Comparison of ENCODE assay signal across 32 mouse cellular contexts in the genomic region with DNA sequence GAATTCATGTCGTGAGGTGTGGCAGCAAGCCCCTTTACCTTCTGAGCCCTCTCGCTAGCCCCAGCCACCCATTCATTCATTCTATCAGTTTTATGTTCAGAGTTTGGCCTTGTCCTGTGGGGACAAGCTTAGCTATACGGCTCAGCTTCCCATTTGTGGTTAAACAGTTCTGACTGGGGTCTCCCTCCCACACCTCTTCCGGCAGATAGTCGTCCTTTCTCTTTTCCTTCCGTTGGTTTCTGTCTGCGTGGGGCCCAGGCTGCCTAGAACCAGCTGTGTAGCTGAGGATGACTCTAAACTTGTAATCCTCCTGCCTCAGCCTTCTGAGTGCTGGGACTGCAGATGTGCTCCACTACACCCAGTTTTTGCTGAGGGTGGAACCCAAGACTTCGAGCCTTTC. TPM values are rescaled to one million over a fixed set of nuclear protein-coding genes. Genes with fewer than 3 reads are reported as not detected.
DNase-seq lines count a peak whose midpoint lies in the region; ATAC-seq and TF ChIP-seq lines count a peak whose summit lies in the region.
"Had no signal": no experiment of that assay in that cellular context is flagged by ENCODE, and none has a peak within 500 bp of the region (broad histone marks: within the 10 kb centered on the region; RNA-seq: fewer than 3 reads in every experiment).

No protein-coding gene starts in this region.

- peaks cover 12% of the 10 kb centered on the region for H3K36me3 ChIP-seq in thymus, adult 2 months (ENCODE audit: control insufficient read depth, insufficient read depth, low read length)
- H3K36me3 ChIP-seq in MEL (ENCODE audit: control insufficient read depth in 1 of 2, insufficient read depth in 2 of 2, low read length in 2 of 2): peaks cover 0 to 22% of the 10 kb centered on the region in 2 experiments
- no peaks in the 10 kb centered on the region for H3K36me3 ChIP-seq in hindbrain, embryonic 14.5 days (replicated peaks; ENCODE audit: control insufficient read depth, insufficient read depth)
- H3K36me3 ChIP-seq: forebrain, embryonic 15.5 days; limb, embryonic 12.5 days; lung, embryonic 15.5 days; midbrain, embryonic 12.5 days had no signal

- H3K4me1 ChIP-seq in thymus, adult 2 months (replicated peaks; ENCODE audit: control insufficient read depth, insufficient read depth, low read length): peaks cover 28% of the 10 kb centered on the region
- H3K4me1 ChIP-seq in MEL (ENCODE audit: control insufficient read depth in 1 of 2, insufficient read depth in 2 of 2, low read length in 2 of 2): peaks cover 0 to 32% of the 10 kb centered on the region in 2 experiments; a peak in 2 of 4 replicates
- H3K4me1 ChIP-seq in hindbrain, embryonic 14.5 days (replicated peaks; ENCODE audit: control insufficient read depth, insufficient read depth, low read length): 0 out of 2 replicates have a peak, but pooled peaks cover 1% of the 10 kb centered on the region

- H3K9ac ChIP-seq in MEL (ENCODE audit: control insufficient read depth, low read depth, low read length, poor library complexity, severe bottlenecking): no peak overlapping the region
- H3K9ac ChIP-seq in hindbrain, embryonic 14.5 days: no peak overlapping the region
- H3K9ac ChIP-seq: embryonic facial prominence, embryonic 15.5 days; forebrain, embryonic 15.5 days; kidney, embryonic 15.5 days; limb, embryonic 12.5 days; liver, embryonic 14.5 days; lung, embryonic 15.5 days; midbrain, embryonic 12.5 days had no signal

- no peak overlapping the region; the same call in 1 of the 2 replicates for H3K27ac ChIP-seq in thymus, adult 2 months (ENCODE audit: control insufficient read depth, insufficient read depth, low read length)
- peak overlapping the region; percentile 77 for H3K27ac ChIP-seq in MEL (ENCODE audit: control insufficient read depth, low read depth, low read length)
- no peak overlapping the region for H3K27ac ChIP-seq in hindbrain, embryonic 14.5 days
- H3K27ac ChIP-seq: embryonic facial prominence, embryonic 15.5 days; forebrain, embryonic 15.5 days; heart, adult 2 months; kidney, embryonic 15.5 days; limb, embryonic 12.5 days; liver, embryonic 14.5 days; lung, embryonic 15.5 days; midbrain, embryonic 12.5 days had no signal

- no peaks in the 10 kb centered on the region for H3K9me3 ChIP-seq in MEL (replicated peaks; ENCODE audit: insufficient read depth, low read length)
- H3K9me3 ChIP-seq in hindbrain, embryonic 14.5 days (ENCODE audit: control insufficient read depth, low read length): no peaks in the 10 kb centered on the region
- H3K9me3 ChIP-seq: embryonic facial prominence, embryonic 15.5 days; forebrain, embryonic 15.5 days; kidney, embryonic 15.5 days; lung, embryonic 15.5 days had no signal

- no peaks in the 10 kb centered on the region for H3K27me3 ChIP-seq in thymus, adult 2 months (ENCODE audit: control insufficient read depth, insufficient read depth, low read length)
- H3K27me3 ChIP-seq in MEL (ENCODE audit: control insufficient read depth in 1 of 2, insufficient read depth in 2 of 2, low read length in 2 of 2): no peaks in the 10 kb centered on the region
- peaks cover 10% of the 10 kb centered on the region for H3K27me3 ChIP-seq in hindbrain, embryonic 14.5 days (ENCODE audit: control insufficient read depth, insufficient read depth, low read length)

- no peak for ATAC-seq in hindbrain, embryonic 14.5 days (ENCODE audit: low FRiP score)
- ATAC-seq: forebrain, embryonic 15.5 days; hindbrain, embryonic 16.5 days; intestine, postnatal 0 days had no signal

- H3K4me2 ChIP-seq in hindbrain, embryonic 14.5 days (replicated peaks): no peak overlapping the region
- H3K4me2 ChIP-seq: embryonic facial prominence, embryonic 15.5 days; forebrain, embryonic 15.5 days; kidney, embryonic 15.5 days; limb, embryonic 12.5 days; lung, embryonic 15.5 days; midbrain, embryonic 12.5 days had no signal

- WGBS in thymus, adult 2 months: 22% methylated on average over 8 of the region's 8 CpGs
- 83% methylated on average over 8 of the region's 8 CpGs for WGBS in hindbrain, embryonic 14.5 days

- H3K4me3 ChIP-seq in thymus, adult 2 months (ENCODE audit: control insufficient read depth, insufficient read depth, low read length): no peak overlapping the region
- no peak overlapping the region for H3K4me3 ChIP-seq in MEL (ENCODE audit: control insufficient read depth in 1 of 2, insufficient read depth in 1 of 2, low read depth in 2 of 2, low read length in 2 of 2)
- H3K4me3 ChIP-seq in hindbrain, embryonic 14.5 days (replicated peaks; ENCODE audit: low read length): no peak overlapping the region
- H3K4me3 ChIP-seq: embryonic facial prominence, embryonic 15.5 days; forebrain, embryonic 15.5 days; heart, adult 2 months; kidney, embryonic 15.5 days; limb, embryonic 12.5 days; lung, embryonic 15.5 days; midbrain, embryonic 12.5 days had no signal

- no peak for TF ChIP-seq RAD21 in MEL (IDR thresholded peaks at IDR 0.05; ENCODE audit: low read depth, low read length)

- TF ChIP-seq POLR2A in thymus, adult 2 months (IDR thresholded peaks at IDR 0.05; ENCODE audit: control insufficient read depth, extremely low read depth, insufficient read depth, low read length, poor library complexity): no peak
- TF ChIP-seq POLR2A in MEL (IDR thresholded peaks at IDR 0.05; ENCODE audit: control insufficient read depth in 1 of 2, insufficient read depth in 1 of 2, low read depth in 1 of 2, low read length in 2 of 2, poor library complexity in 1 of 2): no peak

- no peak for TF ChIP-seq CTCF in thymus, adult 2 months (IDR thresholded peaks at IDR 0.05; ENCODE audit: borderline replicate concordance, control insufficient read depth, extremely low read depth, insufficient read depth, low read length, poor library complexity)
- TF ChIP-seq CTCF in MEL (IDR thresholded peaks at IDR 0.05 in 2 of 3, conservative IDR thresholded peaks at IDR 0.05 in 1 of 3; ENCODE audit: control insufficient read depth in 1 of 3, insufficient read depth in 1 of 3, low read depth in 2 of 3, low read length in 3 of 3, poor library complexity in 1 of 3, severe bottlenecking in 1 of 3): no peak

- peak; percentile 39 for DNase-seq in thymus, postnatal 14 days
- DNase-seq in thymus, adult 2 months: no peak
- DNase-seq in MEL (ENCODE audit: low read depth, low spot score): peak; percentile 75
- DNase-seq in induced T-regulatory cell, adult 2 months (ENCODE audit: low read depth): peak; percentile 65
- no peak for DNase-seq in cerebellum, postnatal 4 days (ENCODE audit: low spot score in 2 of 2)
- no peak for DNase-seq in hindbrain, embryonic 14.5 days (ENCODE audit: low spot score)
- DNase-seq in left cerebral cortex, adult 8-10 months (ENCODE audit: low spot score in 2 of 2): no peak
- DNase-seq: adrenal gland, adult 2 months; cerebellum, adult 18-20 months; cerebellum, postnatal 25 days; gastrocnemius, postnatal 10 days; heart, adult 2 months; heart, postnatal 36 days; kidney, postnatal 36 days; layer of hippocampus, postnatal 36 days; lung, postnatal 4 days; thymus, postnatal 4 days had no signal

- TF ChIP-seq EP300 in MEL (IDR thresholded peaks at IDR 0.05; ENCODE audit: low read depth in 1 of 2, low read length in 2 of 2): peak; percentile 53 to 86

- H3K79me2 ChIP-seq in MEL (ENCODE audit: control insufficient read depth, insufficient read depth, low read length, poor library complexity): no peaks in the 10 kb centered on the region

TF ChIP-seq in MEL, 35 proteins besides CTCF, POLR2A, EP300 and RAD21 (continues in another document):
- TF ChIP-seq SMC3 (IDR thresholded peaks at IDR 0.05; ENCODE audit: low read depth, low read length) (no peak), MYC (IDR thresholded peaks at IDR 0.05; ENCODE audit: low read depth, low read length) (peak; percentile 44; the same call in 1 of the 2 replicates), JUND (IDR thresholded peaks at IDR 0.05; ENCODE audit: low read depth, low read length) (no peak), ELF1 (IDR thresholded peaks at IDR 0.05; ENCODE audit: low read depth, low read length) (no peak)

RNA-seq across cellular contexts. Expression of gene Phldb3, which starts 7.2 kb away (rescaled TPM):
- 10.7 and 11.5 TPM in 2 replicates for polyA plus RNA-seq in thymus, adult 2 months (2012; rRNA removed)
- total RNA-seq in MEL (2012; rRNA removed): 6.0 and 6.4 TPM in 2 replicates
- polyA plus RNA-seq in MEL (2012; ENCODE audit: insufficient read depth in 1 of 2, insufficient read length in 2 of 2, low read depth in 1 of 2, low replicate concordance in 2 of 2, missing spikeins in 1 of 2): 10 to 100 TPM in 1 of 2 experiments, not detected in 1; 10.8 TPM
- polyA plus RNA-seq in hindbrain, embryonic 14.5 days (2014; fragmentation: Nextera tagmentation; extraction: Ambion mirVana): not detected in 2 replicates
- under 1 TPM in 3 of 4 experiments, not detected in 1; 0.13 to 0.39 (median 0.27) TPM for total RNA-seq in left cerebral cortex, adult 8-10 months (2022)
- polyA plus RNA-seq: forebrain, embryonic 15.5 days; heart, embryonic 14.5 days; hindbrain, embryonic 16.5 days; midbrain, embryonic 12.5 days had no signal

RNA-seq across cellular contexts. Expression of gene Lypd3, which starts 18.6 kb away (rescaled TPM):
- 4.2 and 4.7 TPM in 2 replicates for polyA plus RNA-seq in thymus, adult 2 months (2012; rRNA removed)
- not detected in 2 replicates for total RNA-seq in MEL (2012; rRNA removed)
- not detected for polyA plus RNA-seq in MEL (2012; ENCODE audit: insufficient read depth in 1 of 2, insufficient read length in 2 of 2, low read depth in 1 of 2, low replicate concordance in 2 of 2, missing spikeins in 1 of 2)
- polyA plus RNA-seq in hindbrain, embryonic 14.5 days (2014; fragmentation: Nextera tagmentation; extraction: Ambion mirVana): 0.27 and 0.29 TPM in 2 replicates
- total RNA-seq in left cerebral cortex, adult 8-10 months (2022): 1 to 10 TPM in 1 of 4 experiments, under 1 TPM in 3; 0.44 to 1.3 (median 0.63) TPM
- total RNA-seq: gastrocnemius, postnatal 10 days; heart, adult 2 months; heart, postnatal 36 days; monocyte, adult 5-6 weeks had no signal
- polyA plus RNA-seq: heart, adult 2 months; heart, embryonic 14.5 days had no signal

RNA-seq across cellular contexts. Expression of gene Zfp575, which starts 30.3 kb away (rescaled TPM):
- 0.24 and 0.98 TPM in 2 replicates for polyA plus RNA-seq in thymus, adult 2 months (2012; rRNA removed)
- total RNA-seq in MEL (2012; rRNA removed): 0.26 and 0.58 TPM in 2 replicates
- under 1 TPM in 1 of 2 experiments, not detected in 1; 0.50 TPM for polyA plus RNA-seq in MEL (2012; ENCODE audit: insufficient read depth in 1 of 2, insufficient read length in 2 of 2, low read depth in 1 of 2, low replicate concordance in 2 of 2, missing spikeins in 1 of 2)
- polyA plus RNA-seq in hindbrain, embryonic 14.5 days (2014; fragmentation: Nextera tagmentation; extraction: Ambion mirVana): 10.3 and 11.4 TPM in 2 replicates
- total RNA-seq in left cerebral cortex, adult 8-10 months (2022): 1 to 10 TPM; 5.3 to 6.9 (median 5.7) TPM
- total RNA-seq: monocyte, adult 5-6 weeks had no signal

RNA-seq across cellular contexts. Expression of gene Ethe1, which starts 30.4 kb away (rescaled TPM):
- 43.3 and 45.9 TPM in 2 replicates for polyA plus RNA-seq in thymus, adult 2 months (2012; rRNA removed)
- 17.8 and 21.0 TPM in 2 replicates for total RNA-seq in MEL (2012; rRNA removed)
- 10 to 100 TPM in 1 of 2 experiments, not detected in 1; 33.3 TPM for polyA plus RNA-seq in MEL (2012; ENCODE audit: insufficient read depth in 1 of 2, insufficient read length in 2 of 2, low read depth in 1 of 2, low replicate concordance in 2 of 2, missing spikeins in 1 of 2)
- 25.8 and 26.4 TPM in 2 replicates for polyA plus RNA-seq in hindbrain, embryonic 14.5 days (2014; fragmentation: Nextera tagmentation; extraction: Ambion mirVana)
- 10 to 100 TPM; 13.3 to 16.0 (median 15.1) TPM for total RNA-seq in left cerebral cortex, adult 8-10 months (2022)

RNA-seq across cellular contexts. Expression of gene Tex101, which starts 58.7 kb away (rescaled TPM):
- polyA plus RNA-seq in thymus, adult 2 months (2012; rRNA removed): 0.38 TPM in 1 of 2 replicates, not detected in the other
- 0.15 TPM in 1 of 2 replicates, not detected in the other for total RNA-seq in MEL (2012; rRNA removed)
- polyA plus RNA-seq in MEL (2012; ENCODE audit: insufficient read depth in 1 of 2, insufficient read length in 2 of 2, low read depth in 1 of 2, low replicate concordance in 2 of 2, missing spikeins in 1 of 2): under 1 TPM in 1 of 2 experiments, not detected in 1; 0.08 TPM
- polyA plus RNA-seq in hindbrain, embryonic 14.5 days (2014; fragmentation: Nextera tagmentation; extraction: Ambion mirVana): not detected in 2 replicates
- not detected for total RNA-seq in left cerebral cortex, adult 8-10 months (2022)
- total RNA-seq: adrenal gland, adult 2 months; adrenal gland, postnatal 4 days; gastrocnemius, postnatal 10 days; heart, adult 2 months; heart, postnatal 36 days; layer of hippocampus, adult 8-10 months; layer of hippocampus, postnatal 36 days; left cerebral cortex, postnatal 14 days; monocyte, adult 5-6 weeks had no signal
- polyA plus RNA-seq: adrenal gland, adult 2 months; embryonic facial prominence, embryonic 15.5 days; forebrain, embryonic 15.5 days; heart, embryonic 14.5 days; hindbrain, embryonic 16.5 days; intestine, postnatal 0 days; kidney, embryonic 15.5 days; limb, embryonic 12.5 days; liver, embryonic 14.5 days; lung, embryonic 15.5 days; midbrain, embryonic 12.5 days; small intestine, adult 2 months had no signal

Comparison
In these comparisons a context has a peak if more than half of its experiments do, and no peak if none do; other contexts are left out.
1. DNase-seq: peak in thymus, postnatal 14 days (single experiment), MEL (single experiment) and induced T-regulatory cell, adult 2 months (single experiment); none in thymus, adult 2 months (single experiment), cerebellum, postnatal 4 days (0 of 2), hindbrain, embryonic 14.5 days (single experiment) and left cerebral cortex, adult 8-10 months (0 of 2).
2. RNA of gene Phldb3, which starts 7.2 kb away (polyA plus RNA-seq): 10.8 TPM in MEL and 10.7 to 11.5 TPM in thymus, adult 2 months; not detected in hindbrain, embryonic 14.5 days; every median in the first group is over 10 times any median in the second.